Mouse (Mus musculus): Measurements from ENCODE around the gene Arhgdig. TPM values are rescaled to one million over a fixed set of nuclear protein-coding genes. Genes with fewer than 3 reads are reported as not detected.
A peak's percentile ranks its signal among the peaks of the same experiment; 100 is the strongest.

Gene Arhgdig
- polyA plus RNA-seq, 1 experiment from 2014 or later, result 65.7 TPM

- Histone ChIP-seq H3K36me3 (no peaks in the 10 kb centered on the region), H3K4me3 (no peak overlapping the region), H3K27me3 (no peaks in the 10 kb centered on the region), H3K27ac (no peak overlapping the region), H3K9ac (0 out of 2 replicates have a peak overlapping the region, but pooled peaks have one; percentile 2), H3K4me1 (replicated peaks) (peaks cover 10% of the 10 kb centered on the region), H3K4me2 (no peak overlapping the region), H3K9me3 (no peaks in the 10 kb centered on the region)
- 56% methylated on average over 13 of the region's 13 CpGs for WGBS
- no peak for ATAC-seq (ENCODE audit: low FRiP score)
These were observed 27.7 kb upstream of the Arhgdig start for GRCm38 (mm10) chr17:26235077-26235815.

DNA sequence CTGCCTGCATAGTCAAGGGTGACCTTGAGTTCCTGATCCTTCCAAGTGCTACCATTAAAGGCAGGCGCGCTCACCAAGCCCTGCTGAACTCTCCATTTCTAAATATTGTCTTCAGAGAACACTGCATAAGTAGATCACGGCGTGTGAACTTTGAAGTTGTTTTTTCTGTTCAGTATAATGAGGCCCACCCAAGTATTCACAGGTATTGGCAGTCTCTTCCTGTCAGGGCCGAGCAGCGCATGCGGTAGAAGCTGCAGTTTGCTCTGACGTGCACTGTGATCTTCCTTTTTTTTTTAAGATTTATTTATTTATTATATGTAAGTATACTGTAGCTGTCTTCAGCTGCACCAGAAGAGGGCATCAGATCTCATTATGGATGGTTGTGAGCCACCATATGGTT is 26.8 kb upstream of the Arhgdig start:
- H3K9ac ChIP-seq, result no peak overlapping the region
- WGBS, result 94% methylated on average over 8 of the region's 8 CpGs
- peaks cover 7% of the 10 kb centered on the region for H3K4me1 ChIP-seq (replicated peaks)
- H3K27me3 ChIP-seq, result no peaks in the 10 kb centered on the region
- no peaks in the 10 kb centered on the region for H3K36me3 ChIP-seq
- no peak overlapping the region for H3K4me3 ChIP-seq
- no peaks in the 10 kb centered on the region for H3K9me3 ChIP-seq
- H3K4me2 ChIP-seq, result no peak overlapping the region
- no peak overlapping the region for H3K27ac ChIP-seq
- no peak for ATAC-seq (ENCODE audit: low FRiP score)

- no peak for ATAC-seq (ENCODE audit: low FRiP score)
- Histone ChIP-seq H3K4me3 (no peak overlapping the region), H3K9ac (no peak overlapping the region), H3K9me3 (no peaks in the 10 kb centered on the region), H3K36me3 (no peaks in the 10 kb centered on the region), H3K27ac (no peak overlapping the region), H3K27me3 (no peaks in the 10 kb centered on the region), H3K4me2 (no peak overlapping the region), H3K4me1 (replicated peaks) (peaks cover 7% of the 10 kb centered on the region)
- WGBS, result 75% methylated on average over 8 of the region's 8 CpGs
These were observed 25.3 kb upstream of the Arhgdig start for GRCm38 (mm10) chr17:26232863-26233262.

DNA sequence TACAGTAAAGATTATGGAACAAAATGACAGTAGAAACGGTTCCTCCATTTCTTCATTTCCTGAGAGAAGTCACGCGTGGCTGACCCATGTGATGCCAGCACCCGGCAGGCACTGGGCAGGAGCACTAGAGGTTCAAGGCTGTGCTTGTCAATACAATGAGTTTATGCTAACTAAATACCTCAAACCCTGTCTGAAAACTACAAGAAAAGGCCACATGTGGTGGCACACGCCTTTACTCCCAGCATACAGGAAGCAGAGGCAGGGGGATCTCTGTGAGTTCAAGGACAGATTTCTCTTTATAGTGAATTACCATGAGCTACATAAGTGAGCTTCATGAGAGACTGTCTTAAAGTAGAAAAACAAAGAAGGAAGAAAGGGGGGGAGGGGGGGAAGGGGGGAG is 23.6 kb upstream of the Arhgdig start:
- H3K27ac ChIP-seq, result no peak overlapping the region
- H3K36me3 ChIP-seq, result no peaks in the 10 kb centered on the region
- H3K9ac ChIP-seq, result no peak overlapping the region
- H3K9me3 ChIP-seq, result no peaks in the 10 kb centered on the region
- H3K27me3 ChIP-seq, result no peaks in the 10 kb centered on the region
- no peak overlapping the region for H3K4me3 ChIP-seq
- peaks cover 7% of the 10 kb centered on the region for H3K4me1 ChIP-seq (replicated peaks)
- 88% methylated on average over 5 of the region's 5 CpGs for WGBS
- ATAC-seq (ENCODE audit: low FRiP score), result no peak
- H3K4me2 ChIP-seq, result no peak overlapping the region

GRCm38 (mm10) chr17:26229776-26230175 is 22.2 kb upstream of the Arhgdig start:
- Histone ChIP-seq H3K9me3 (no peaks in the 10 kb centered on the region), H3K36me3 (no peaks in the 10 kb centered on the region), H3K9ac (no peak overlapping the region), H3K27ac (no peak overlapping the region), H3K4me1 (replicated peaks) (no peaks in the 10 kb centered on the region), H3K4me2 (no peak overlapping the region), H3K27me3 (no peaks in the 10 kb centered on the region), H3K4me3 (no peak overlapping the region)
- WGBS, result 95% methylated on average over 5 of the region's 5 CpGs
- ATAC-seq (ENCODE audit: low FRiP score), result no peak

GRCm38 (mm10) chr17:26225150-26225549 is 17.6 kb upstream of the Arhgdig start:
- H3K9me3 ChIP-seq, result no peaks in the 10 kb centered on the region
- H3K27me3 ChIP-seq, result no peaks in the 10 kb centered on the region
- H3K4me3 ChIP-seq, result no peak overlapping the region
- no peak overlapping the region for H3K9ac ChIP-seq
- peaks cover 8% of the 10 kb centered on the region for H3K36me3 ChIP-seq
- no peak overlapping the region for H3K4me2 ChIP-seq
- H3K27ac ChIP-seq, result no peak overlapping the region
- no peak for ATAC-seq (ENCODE audit: low FRiP score)
- no peaks in the 10 kb centered on the region for H3K4me1 ChIP-seq (replicated peaks)
- WGBS, result 88% methylated on average over 12 of the region's 12 CpGs

- H3K4me1 ChIP-seq (replicated peaks), result no peaks in the 10 kb centered on the region
- H3K9me3 ChIP-seq, result no peaks in the 10 kb centered on the region
These were observed 13.9 kb upstream of the Arhgdig start for GRCm38 (mm10) chr17:26221508-26221907.

GRCm38 (mm10) chr17:26212681-26213080 is 5.1 kb upstream of the Arhgdig start:
- H3K27ac ChIP-seq, result no peak overlapping the region
- WGBS, result 89% methylated on average over 11 of the region's 11 CpGs
- no peaks in the 10 kb centered on the region for H3K4me1 ChIP-seq (replicated peaks)
- H3K4me3 ChIP-seq, result no peak overlapping the region
- no peaks in the 10 kb centered on the region for H3K9me3 ChIP-seq
- no peak overlapping the region for H3K9ac ChIP-seq
- H3K27me3 ChIP-seq, result 0 out of 2 replicates have a peak, but pooled peaks cover under 1% of the 10 kb centered on the region
- no peak overlapping the region for H3K4me2 ChIP-seq
- peaks cover 56% of the 10 kb centered on the region for H3K36me3 ChIP-seq
- no peak for ATAC-seq (ENCODE audit: low FRiP score)

More at GRCm38 (mm10) chr17:26221508-26221907, 13.9 kb upstream of the Arhgdig start:
- Histone ChIP-seq H3K4me3 (no peak overlapping the region), H3K36me3 (peaks cover 39% of the 10 kb centered on the region), H3K27me3 (no peaks in the 10 kb centered on the region), H3K4me2 (no peak overlapping the region), H3K9ac (no peak overlapping the region), H3K27ac (no peak overlapping the region)
- WGBS, result 73% methylated on average over 2 of the region's 2 CpGs
- no peak for ATAC-seq (ENCODE audit: low FRiP score)

GRCm38 (mm10) chr17:26212241-26212640 is 4.7 kb upstream of the Arhgdig start:
- Histone ChIP-seq H3K4me1 (replicated peaks) (no peaks in the 10 kb centered on the region), H3K4me3 (no peak overlapping the region), H3K27ac (no peak overlapping the region), H3K36me3 (peaks cover 52% of the 10 kb centered on the region), H3K27me3 (0 out of 2 replicates have a peak, but pooled peaks cover 5% of the 10 kb centered on the region), H3K4me2 (no peak overlapping the region), H3K9ac (no peak overlapping the region), H3K9me3 (no peaks in the 10 kb centered on the region)
- no peak for ATAC-seq (ENCODE audit: low FRiP score)
- WGBS, result 93% methylated on average over 7 of the region's 7 CpGs

- Histone ChIP-seq H3K4me1 (replicated peaks) (peaks cover 28% of the 10 kb centered on the region), H3K27ac (no peak overlapping the region), H3K4me3 (no peak overlapping the region), H3K9me3 (no peaks in the 10 kb centered on the region), H3K27me3 (peaks cover 52% of the 10 kb centered on the region), H3K36me3 (no peaks in the 10 kb centered on the region), H3K4me2 (no peak overlapping the region), H3K9ac (no peak overlapping the region)
- no peak for ATAC-seq (ENCODE audit: low FRiP score)
- 82% methylated on average over 1 of the region's 1 CpGs for WGBS
These were observed 1.2 kb downstream of the Arhgdig start for GRCm38 (mm10) chr17:26206392-26206791.

DNA sequence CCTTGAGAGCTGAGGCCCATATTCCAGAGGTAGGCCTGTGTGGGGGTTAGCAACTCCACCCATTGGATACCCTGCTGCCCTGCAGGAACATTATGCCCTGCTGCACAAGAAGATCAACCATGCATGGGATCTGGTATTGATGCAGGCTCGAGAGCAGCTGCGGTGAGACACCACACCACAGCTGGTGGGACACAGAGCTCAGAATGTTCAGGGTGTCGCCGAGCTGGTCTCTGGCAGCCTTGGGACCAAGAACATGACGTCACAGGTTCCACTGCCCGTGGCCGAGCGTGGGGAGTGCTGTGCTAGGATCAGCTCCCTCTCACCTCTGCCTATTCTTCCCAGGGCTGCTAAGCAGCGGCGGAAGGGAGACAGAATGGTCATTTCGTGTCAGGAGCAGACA is 2.8 kb downstream of the Arhgdig start:
- no peak for ATAC-seq (ENCODE audit: low FRiP score)
- 32% methylated on average over 11 of the region's 11 CpGs for WGBS
- H3K27me3 ChIP-seq, result peaks cover 68% of the 10 kb centered on the region
- H3K9ac ChIP-seq, result no peak overlapping the region
- no peaks in the 10 kb centered on the region for H3K9me3 ChIP-seq
- H3K4me3 ChIP-seq, result no peak overlapping the region
- peaks cover 42% of the 10 kb centered on the region for H3K4me1 ChIP-seq (replicated peaks)
- H3K36me3 ChIP-seq, result no peaks in the 10 kb centered on the region
- no peak overlapping the region for H3K4me2 ChIP-seq
- H3K27ac ChIP-seq, result no peak overlapping the region

GRCm38 (mm10) chr17:26203321-26203811 is 4.2 kb downstream of the Arhgdig start:
- no peaks in the 10 kb centered on the region for H3K9me3 ChIP-seq
- ATAC-seq (ENCODE audit: low FRiP score), result no peak; the same call in 1 of the 2 replicates
- H3K27ac ChIP-seq, result no peak overlapping the region
- peak overlapping the region; percentile 51 for H3K9ac ChIP-seq
- H3K4me3 ChIP-seq, result peak overlapping the region; percentile 42
- no peaks in the 10 kb centered on the region for H3K36me3 ChIP-seq
- H3K27me3 ChIP-seq, result peaks cover 79% of the 10 kb centered on the region
- peaks cover 42% of the 10 kb centered on the region for H3K4me1 ChIP-seq (replicated peaks)
- WGBS, result 2% methylated on average over 30 of the region's 30 CpGs
- H3K4me2 ChIP-seq, result peak overlapping the region; percentile 76

DNA sequence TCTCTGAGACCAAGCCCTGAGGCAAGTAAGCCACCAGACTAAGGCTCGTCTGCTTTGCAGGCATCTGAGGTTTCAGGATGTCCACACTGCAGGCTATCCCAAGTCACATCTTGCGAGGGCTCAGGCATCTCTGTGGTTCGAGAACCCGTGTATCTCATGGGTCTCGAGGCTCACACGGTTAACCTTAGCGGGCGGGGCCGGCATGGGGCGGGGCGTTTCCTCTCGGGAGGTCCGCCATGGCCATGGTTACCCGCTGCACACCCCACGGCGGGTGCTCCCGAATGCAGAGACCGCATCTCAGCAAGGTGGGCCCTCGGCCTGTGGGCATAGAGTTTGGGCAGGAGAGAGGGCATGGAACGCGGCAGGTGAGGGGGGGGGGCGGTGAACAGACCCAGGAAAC is 4.8 kb downstream of the Arhgdig start, which contains the start of gene Rgs11:
Rgs11 (plus strand) TSS at position 215 of the 400 bp plus-strand sequence.
- H3K27ac ChIP-seq, result no peak within 1 kb of the TSS
- 2% methylated on average over 22 of the region's 22 CpGs for WGBS
- peaks cover 4% of the 10 kb centered on the region for H3K36me3 ChIP-seq
- peak within 1 kb of the TSS; percentile 94 for H3K4me2 ChIP-seq
- ATAC-seq (ENCODE audit: low FRiP score), result 0 out of 2 replicates have a peak, but pooled peaks have one; percentile 12
- peaks cover 42% of the 10 kb centered on the region for H3K4me1 ChIP-seq (replicated peaks)
- H3K27me3 ChIP-seq, result peaks cover 79% of the 10 kb centered on the region
- no peaks in the 10 kb centered on the region for H3K9me3 ChIP-seq
- peak within 1 kb of the TSS; percentile 51 for H3K9ac ChIP-seq
- peak within 1 kb of the TSS; percentile 42 for H3K4me3 ChIP-seq
